Mouse (Mus musculus) frontal cortex, postnatal 10 days (tissue): ENCODE measurements around the gene Arhgap1.
A peak's percentile ranks its signal among the peaks of the same experiment; 100 is the strongest.
"Not testable (repeated sequence)": the region's sequence is repeated elsewhere in the genome, so short reads cannot be mapped to it uniquely, and the experiment has no call there.

ENCODE experiments used
- DNase-seq, 2 experiments: peaks; one replicate each; pipeline ENCODE4 v3.0.0; 2022; ENCODE audit warnings: low spot score in 2 of 2, mixed read lengths in 1 of 2

Gene Arhgap1

DNA sequence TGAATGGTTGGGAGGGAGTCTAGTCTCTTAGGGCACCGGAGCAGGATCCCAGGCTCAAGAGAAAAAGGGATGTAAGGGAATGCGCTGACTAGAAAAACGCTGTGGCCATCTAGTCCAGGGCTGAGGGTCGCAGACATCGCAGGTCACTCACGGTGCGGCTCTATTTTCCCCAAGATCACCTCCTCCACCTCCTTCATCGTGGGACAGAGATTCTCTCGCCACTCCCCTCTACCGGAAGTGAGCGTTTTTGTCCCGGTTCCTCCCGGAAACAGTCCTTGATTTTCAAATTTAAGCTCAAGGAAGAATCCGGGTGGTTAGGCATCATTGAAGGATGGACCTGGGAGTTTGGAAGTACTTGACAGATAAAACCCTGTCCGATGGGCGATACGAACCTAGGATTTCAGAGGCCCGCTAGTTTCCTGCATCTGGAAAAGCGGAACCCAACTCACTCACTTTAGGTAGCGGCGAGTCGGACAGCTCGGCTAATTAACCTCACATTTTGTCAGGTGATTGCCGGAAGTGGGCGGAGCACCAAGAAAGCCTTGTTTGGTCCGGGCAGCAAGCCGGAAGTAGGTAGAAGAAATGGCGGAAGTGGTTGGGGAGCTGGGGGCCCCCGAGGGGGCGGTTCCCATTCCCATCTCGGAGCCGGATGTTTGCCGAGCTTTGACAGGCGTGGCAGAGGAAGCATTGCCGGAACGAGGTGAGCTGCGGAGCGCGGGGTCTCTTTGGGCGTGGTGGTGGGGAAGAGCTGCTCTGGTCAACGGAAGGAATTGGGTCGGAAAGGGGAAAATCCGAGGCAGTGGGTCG lies at the start of gene Arhgap1, which contains the start of gene Zfp408:
TSS of gene Arhgap1 (plus strand) at position 308 of the 807 bp plus-strand sequence.
TSS of gene Zfp408 (minus strand) at position 239 of the 807 bp plus-strand sequence.
- DNase-seq = peak; percentile 95

DNA sequence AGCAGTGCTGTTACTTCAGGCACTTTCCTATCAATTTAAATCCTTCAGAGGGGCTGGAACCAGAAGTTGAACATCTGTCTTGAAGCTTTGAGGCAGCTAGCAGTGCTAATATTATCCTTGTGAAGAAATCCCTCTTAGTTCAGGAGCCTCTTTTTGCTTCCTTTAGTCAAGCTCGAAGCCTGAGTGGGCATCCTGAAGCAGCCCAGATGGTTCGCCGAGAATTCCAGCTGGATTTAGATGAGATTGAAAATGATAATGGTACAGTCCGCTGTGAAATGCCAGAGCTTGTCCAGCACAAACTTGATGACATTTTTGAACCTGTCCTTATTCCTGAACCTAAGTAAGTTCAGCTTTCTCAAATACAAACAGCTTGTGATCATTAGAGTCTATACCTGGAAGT lies 49.2 kb upstream of the Arhgap1 start:
- DNase-seq = no peak

DNA sequence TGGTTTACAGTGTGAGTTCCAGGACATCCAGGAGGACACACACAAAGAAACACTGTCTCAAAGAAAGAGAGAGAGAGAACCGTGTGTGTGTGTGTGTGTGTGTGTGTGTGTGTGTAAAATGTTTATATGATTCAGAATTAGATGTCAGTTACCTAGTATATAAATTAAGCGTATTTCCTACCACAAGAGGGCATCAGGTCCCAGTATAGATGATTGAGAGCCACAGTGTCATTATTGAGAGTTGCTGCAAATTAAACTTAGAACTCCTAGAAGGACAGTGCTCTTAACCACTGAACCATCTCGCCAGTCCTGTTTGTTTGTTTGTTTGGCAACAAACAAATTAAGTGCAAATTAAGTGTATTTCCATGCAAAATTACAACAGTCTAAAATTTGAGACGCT lies 47.3 kb upstream of the Arhgap1 start:
- no peak for DNase-seq

DNA sequence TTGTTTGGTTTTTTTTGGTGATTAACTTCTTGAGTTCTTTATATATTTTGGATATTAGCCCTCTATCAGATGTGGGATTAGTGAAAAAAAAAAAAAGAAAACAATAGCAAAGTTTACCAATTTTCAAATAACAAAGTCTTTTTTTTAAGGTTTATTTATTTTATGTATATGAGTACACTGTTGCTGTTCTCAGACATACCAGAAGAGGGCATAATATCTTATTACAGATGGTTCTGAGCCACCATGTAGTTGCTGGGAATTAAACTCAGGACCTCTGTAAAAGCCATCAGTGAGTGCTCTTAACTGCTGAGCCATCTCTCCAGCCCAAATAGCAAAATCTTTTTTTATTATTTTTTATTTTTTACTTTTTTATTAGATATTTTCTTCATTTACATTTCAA lies 40.3 kb upstream of the Arhgap1 start:
- DNase-seq = not testable (repeated sequence)

DNA sequence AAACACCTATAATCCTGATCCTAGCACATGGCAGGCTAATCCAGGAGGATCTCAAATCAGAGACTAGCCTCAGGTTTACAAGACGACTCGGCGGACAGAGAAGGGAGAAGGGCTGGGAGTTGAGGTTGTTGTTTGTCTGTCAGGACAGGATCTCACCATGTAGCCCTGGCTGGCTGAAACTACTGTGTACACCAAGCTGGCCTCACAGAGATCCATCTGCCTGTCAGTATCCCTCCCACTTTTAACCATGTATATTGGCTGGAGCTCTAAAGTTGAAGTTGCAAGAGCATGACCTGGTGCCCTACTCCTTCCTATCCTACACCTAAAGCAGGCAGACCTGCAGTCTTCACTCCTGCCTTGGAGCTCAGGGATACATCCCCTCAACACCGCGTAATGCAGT lies 27.3 kb upstream of the Arhgap1 start:
- DNase-seq = no peak

DNA sequence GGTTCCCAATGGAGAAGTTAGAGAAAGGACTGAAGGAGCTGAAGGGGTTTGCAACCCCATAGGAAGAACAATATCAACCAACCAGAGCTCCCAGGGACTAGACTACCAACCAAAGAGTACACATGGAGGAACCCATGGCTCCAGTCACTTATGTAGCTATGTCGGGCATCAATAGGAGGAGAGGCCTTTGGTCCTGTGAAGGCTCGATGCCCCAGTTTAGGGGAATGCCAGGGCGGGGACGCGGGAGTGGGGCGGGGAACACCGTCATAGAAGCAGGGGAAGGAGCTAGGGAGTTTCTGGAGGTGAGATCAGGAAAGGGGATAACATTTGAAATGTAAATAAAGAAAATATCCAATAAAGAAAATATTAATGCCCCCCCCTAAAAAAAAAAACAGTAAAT lies 26.3 kb upstream of the Arhgap1 start:
- not testable (repeated sequence) for DNase-seq

DNA sequence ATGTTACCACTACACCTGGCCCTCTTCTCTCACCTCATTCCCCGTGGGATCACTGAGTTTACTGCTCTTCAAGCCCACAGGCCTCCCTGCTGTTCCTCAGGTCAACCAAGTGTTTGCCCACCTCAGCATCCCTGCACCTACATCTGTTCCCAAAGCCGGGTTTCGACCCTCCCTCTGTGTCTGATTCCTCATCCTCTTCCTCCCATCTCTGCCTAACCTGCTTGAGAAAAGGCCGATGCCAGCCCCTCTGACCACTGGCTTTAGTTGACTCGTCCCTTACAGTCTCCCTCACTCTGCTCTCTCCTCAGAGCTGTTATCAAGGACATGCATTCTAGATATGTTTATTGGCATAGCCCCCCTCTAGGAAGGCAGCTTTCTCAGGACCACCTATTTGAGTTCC lies 22.2 kb upstream of the Arhgap1 start:
- no peak for DNase-seq

DNA sequence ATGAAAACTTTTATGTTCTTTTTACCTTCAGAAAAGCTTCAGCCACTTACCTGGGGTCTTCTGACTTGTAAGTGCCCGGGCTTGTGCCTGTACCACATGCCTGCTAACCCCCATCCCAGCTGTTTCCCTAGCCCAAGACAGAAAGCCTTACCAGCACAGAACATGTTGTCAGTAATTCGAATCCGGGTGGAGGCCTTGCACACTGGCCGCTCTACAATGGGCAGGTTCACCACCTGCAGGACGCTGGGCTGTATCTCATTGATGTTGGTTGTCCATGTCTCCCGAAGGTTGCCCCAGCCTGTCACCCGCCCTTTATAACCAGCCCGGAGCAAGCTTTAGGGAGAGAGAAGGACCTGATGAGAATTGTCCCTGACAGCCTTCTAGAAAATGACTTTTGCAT lies 21.5 kb upstream of the Arhgap1 start:
- DNase-seq = no peak

DNA sequence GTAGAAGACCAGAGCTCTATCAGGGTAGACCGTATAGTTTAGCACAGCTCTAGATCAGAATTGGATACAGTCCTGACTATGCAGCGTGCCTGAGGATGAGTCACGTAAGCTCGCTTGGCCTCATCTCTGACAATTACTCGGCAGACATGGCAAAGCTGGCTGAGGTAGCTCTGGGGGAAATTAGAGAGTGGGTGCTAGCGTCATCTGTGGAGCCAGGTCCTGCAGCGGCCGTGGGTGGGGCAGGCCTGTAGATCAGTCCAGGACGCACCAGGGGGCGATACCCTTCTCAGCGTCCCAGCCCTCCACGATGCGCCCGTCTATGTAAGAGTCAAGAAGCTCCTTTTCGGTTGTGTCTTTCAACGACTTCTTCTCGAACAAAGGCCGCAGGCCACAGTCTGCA lies 20.0 kb upstream of the Arhgap1 start:
- DNase-seq = no peak

DNA sequence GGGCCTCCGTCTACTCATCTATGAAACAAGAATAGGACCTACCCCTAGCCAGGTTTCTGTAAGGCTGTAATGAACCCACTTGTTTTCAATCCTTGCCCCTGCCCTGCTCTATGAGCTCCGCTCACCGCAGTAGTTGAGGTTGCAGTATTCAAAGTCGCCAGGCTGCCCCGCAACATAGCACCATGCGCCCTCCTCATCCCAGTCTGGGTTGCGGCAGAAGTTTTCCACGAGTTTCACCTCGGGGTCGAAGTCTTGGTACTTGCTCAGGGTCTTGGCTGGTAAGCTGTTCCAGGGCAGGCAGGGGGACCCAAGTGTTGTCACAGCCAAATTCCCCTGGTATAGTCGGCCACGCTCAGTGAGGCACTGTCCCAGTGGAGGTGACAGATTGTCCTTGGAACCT lies 19.3 kb upstream of the Arhgap1 start:
- no peak for DNase-seq

DNA sequence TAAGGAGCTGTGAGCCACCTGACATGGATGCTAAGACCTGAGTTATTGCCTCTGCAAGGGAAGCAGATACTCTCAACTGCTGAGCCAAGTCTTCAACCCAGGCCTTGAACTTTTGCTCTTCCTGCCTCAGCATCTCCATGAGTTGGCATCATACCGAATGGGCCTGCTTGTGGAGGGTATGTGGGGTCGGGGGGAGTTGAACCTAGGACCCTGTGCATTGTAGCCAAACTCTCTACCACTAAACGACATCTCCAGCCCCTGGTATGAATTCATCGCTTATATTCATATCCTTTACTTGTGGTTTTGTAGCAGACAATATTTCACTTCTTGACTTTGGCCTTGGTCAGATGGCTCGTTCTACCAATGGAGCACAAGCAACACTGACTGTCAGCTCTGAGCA lies 17.8 kb upstream of the Arhgap1 start:
- DNase-seq = no peak

DNA sequence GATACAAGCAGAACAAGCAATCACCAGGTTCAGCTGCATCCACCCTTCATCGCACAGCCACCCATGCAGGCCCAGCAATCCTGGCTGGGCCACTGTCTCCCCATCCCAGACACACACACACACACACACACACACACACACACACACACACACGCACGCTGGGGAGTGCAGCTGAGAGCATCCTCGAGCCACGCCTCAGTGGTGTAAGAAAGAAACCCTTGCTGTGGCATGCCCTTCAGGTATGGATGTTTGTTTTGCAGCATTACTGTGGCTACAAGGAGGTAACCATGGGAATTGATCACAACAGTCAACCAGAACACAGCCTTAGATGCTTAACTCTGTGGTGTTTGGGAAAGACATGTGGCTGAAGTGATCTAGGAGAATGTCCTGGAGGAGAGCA lies 17.3 kb upstream of the Arhgap1 start:
- no peak for DNase-seq

DNA sequence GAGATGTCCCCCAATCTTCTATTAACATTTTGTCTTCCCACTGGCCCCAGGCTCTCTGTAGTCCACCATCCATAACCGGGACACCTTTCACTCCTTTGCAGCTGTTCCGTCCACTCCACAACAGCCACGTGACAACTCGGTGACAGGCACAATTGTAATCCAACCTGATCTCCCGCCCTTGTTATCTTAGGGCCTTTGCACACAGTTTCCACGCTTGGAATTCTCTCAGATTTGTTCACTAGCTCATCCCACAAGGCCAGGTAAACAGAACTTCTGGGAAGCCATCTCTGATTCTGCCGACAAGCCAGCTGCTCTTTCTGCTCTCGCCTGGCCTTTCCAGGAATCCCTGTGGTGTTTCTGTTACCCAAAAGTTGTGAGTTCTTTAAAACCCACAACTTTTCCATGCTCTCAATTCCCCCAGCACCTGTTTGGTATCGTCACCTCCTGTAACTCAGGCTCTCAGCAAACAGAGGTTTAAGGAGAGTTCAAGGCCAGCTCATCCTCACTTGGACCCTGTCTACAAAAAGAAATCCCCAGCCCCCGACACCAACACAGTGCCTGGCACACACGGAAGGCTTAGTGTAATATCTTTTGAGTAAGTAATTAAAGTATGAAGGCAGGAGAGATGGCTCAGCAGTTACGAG lies 16.2 kb upstream of the Arhgap1 start:
- no peak for DNase-seq

DNA sequence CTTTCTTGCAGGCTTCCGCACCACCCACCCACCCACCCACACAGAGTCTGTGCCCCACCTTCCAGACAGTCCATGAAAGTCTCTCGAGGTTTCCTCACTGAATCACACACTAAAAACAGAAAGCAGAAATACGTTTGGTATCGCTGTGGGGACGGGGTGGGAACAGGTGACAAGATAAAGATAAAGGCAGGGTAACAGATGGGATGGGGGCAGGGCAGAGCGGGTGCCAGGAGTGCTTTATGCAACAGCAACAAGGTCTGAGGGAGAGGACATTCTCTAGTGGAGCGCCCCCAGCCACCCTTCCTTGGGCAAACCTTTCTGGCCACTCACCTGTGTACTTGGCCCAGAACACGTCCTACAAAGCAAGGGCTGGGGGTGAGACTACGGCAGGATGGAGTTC lies 14.8 kb upstream of the Arhgap1 start:
- DNase-seq = no peak

DNA sequence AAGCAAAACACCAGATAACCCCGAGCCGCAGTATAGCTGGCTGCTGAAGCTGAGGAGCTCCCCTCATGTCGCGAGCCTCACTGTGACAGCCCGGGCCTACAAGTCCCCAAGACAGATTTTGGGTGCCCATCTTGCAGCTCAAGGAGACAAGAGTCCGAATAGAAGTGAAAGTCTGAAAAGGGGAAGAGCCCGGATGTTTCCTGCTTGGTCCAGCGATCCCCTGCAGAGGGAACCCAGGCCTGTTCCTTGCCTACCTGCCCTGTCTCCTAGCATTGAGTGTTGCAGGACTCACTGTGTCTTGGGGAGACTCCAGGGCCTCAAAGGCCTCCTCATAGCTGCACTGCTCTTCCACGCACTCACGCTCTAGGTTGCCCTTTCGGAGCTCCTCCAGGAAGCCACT lies 14.2 kb upstream of the Arhgap1 start:
- DNase-seq = no peak

DNA sequence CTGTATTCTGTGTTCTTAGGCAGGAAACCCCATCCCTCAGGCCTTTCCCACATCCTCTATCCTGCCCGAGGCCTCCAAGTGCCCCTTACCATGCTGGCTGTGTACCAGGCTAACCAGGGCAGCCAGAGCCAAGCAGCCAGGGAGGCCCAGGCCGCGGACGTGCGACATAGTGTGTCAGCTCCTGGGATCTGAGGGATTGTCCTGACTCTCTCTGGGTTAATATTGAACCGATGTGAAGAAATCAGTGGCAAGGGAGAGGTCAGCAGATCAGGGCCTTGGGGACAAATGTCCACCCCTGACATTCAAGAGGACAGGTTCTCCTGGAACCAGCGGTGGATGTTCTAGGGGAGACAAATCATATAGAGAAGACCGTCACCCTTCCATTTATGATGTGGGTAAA lies 13.4 kb upstream of the Arhgap1 start, which contains the start of gene F2:
TSS of gene F2 (minus strand) at position 186 of the 400 bp plus-strand sequence.
- DNase-seq = no peak

DNA sequence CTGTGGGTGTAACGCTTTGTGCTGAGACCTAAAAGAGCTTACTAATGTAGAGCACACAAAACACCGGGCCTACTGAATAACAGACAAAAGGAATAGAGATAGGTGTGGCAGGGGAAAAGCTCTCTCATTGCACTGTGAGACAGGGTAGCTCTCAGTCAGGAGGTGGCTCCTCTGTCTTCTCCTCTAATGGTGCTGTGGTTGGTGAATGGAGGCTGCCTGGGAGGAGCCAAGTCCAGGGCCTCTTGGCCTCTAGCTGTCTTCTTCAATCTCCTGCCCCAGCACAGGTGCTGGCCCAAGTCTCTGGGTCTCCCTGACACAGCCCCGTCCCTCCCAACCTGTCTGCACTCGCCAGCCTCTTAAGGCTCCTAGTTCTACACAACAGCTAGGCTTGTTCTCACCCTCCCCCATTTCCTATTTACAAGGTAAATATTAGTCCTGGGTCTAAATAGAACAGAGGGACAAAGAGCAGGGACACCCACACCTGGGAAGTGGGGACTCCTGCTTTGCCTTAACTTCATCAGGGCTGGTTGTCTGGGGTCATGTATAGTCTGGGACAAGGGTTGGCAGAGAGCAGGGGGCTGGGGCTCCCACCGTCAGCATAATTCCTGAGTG lies 12.8 kb upstream of the Arhgap1 start:
- no peak for DNase-seq

DNA sequence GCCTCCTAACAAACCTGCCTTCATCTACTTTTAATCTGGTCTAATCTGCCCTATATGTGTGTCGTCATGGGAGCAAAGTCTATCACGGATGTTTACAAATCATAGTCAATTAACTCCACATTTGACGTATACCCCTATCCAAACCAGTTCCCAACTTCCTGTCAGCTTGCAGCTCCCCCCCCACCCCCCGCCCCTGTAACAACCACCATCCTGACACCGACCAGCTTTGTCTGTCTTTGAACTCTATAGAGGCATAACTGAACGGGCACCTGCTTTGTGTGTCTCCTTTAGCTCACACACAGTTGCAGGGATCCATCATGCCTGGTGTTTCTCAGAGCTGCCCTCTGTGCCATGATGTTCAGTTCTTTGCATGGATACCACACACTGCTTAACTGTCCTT lies 10.7 kb upstream of the Arhgap1 start:
- DNase-seq = no peak

DNA sequence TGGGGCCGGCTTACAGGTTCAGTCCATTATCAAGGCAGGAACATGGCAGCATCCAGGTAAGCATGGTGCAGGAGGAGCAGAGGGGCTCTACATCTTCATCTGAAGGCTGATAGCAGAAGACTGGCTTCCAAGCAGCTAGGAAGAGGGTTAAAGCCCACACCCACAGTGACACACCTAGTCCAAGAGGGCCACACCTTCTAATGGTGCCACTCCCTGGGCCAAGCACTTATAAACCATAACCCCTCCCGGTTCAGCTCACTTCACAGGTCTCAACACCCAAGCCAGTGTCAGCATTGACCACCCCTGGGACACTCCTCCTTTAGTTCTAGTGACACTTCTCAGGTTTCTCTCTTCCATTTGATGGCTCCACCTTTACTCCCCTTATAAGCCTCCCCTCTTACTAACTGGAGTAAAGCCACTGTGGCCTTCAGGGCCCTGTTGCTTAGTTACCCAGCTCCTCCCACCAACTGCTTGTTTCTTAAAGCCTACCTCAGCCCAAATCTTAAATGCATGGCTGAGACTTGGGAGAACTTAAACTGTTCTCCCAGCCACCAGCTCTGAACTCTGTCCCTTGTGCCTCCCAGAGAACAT lies 6.7 kb upstream of the Arhgap1 start:
- no peak for DNase-seq

DNA sequence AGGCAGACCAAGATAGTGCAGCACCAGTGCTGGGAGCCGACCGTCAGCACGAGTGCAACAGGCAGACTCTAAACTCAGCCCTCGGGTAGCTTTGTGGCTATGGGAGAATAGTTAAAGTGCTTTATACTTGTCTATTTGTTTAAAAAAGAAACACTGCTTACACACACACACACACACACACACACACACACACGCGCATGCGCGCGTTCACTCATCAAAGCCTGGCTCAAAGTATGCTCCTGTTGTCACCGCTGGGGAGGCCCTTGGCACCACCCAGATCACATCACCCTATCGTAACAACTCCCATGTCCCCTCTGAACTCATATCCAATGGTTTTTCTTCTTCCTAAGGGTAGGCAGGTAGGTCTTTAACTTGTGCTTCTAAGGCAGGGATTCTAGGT lies 5.6 kb upstream of the Arhgap1 start:
- no peak for DNase-seq

DNA sequence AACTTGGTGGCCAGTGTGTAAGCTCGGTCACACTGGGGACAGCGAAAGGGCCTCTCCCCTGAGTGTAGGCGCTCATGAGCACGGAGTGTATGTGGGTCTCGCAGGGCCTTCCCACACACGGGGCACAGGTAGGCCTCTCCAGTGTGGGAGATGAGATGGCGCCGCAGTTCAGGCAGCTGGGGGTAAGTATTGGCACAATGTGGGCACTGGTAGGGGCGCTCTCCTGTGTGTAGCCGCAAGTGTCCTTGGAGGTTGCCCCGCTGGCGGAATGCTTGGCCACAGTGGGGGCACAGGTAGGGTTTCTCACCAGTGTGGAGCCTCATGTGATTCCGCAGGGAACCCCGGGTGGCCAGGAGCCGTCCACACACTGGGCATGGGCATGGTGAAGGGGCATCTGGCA lies 4.3 kb upstream of the Arhgap1 start:
- DNase-seq = no peak

DNA sequence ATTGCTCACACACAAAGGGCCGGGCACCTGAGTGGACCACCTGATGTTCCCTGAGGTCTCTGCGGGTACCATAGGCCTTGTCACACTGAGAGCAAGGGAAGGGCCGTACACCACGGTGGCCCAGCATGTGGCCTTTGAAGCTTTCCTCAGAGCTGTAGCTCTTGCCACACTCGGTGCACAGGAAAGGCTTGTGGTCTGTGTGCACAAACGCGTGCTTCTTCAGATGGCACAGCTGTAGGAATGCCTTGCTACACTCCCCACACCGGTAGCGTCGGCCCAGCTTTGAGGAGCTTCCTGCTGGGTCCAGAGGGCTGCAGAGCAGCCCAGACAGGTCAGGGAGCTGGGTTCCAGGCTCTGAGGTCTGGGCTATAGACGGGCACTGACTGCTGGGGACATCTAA lies 3.8 kb upstream of the Arhgap1 start:
- DNase-seq = no peak

DNA sequence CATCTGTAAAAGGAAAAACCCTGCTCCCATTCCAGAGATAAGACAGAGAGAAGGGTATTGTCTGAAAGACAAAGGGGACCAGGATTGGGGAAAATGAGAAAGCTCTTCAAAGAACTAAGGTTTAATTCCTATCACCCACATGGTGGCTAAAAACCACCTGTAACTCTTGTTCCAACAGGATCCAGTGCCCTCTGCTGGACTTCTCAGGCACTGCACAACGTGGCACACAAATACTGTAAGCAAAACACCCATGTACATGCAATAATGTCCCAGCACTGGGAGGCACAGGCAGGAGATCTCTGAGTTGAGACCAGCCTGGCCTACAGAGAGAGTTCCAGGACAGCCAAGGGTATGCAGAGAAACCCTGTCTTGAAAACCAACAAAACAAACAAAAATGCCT lies 2.9 kb upstream of the Arhgap1 start:
- DNase-seq = peak in 1 of 2 experiments; percentile 40
